Mouse (Mus musculus) heart, embryonic 16.5 days (tissue): ENCODE data around the gene Gm9918. TPM values are rescaled to one million over a fixed set of nuclear protein-coding genes. Genes with fewer than 3 reads are reported as not detected.

Source experiments
- ATAC-seq: fragments of 200-750 bp; cut with Nextera tagmentation; replicated peaks from 2 replicates; pipeline ENCODE4 v1.8.0; 2017; ENCODE audit warnings: moderate number of reproducible peaks; ENCODE audit not compliant: insufficient read depth, low FRiP score; ENCODE audit errors: extremely low read depth
- H3K27ac ChIP-seq: fragments of 300-500 bp; sonication (generic); 2 replicates; pipeline ENCODE4 v1.5.1; 2014; ENCODE audit warnings: mild to moderate bottlenecking, low read length, control low read depth, moderate library complexity
- H3K27me3 ChIP-seq: fragments of 300-500 bp; sonication (generic); 2 replicates; pipeline ENCODE4 v1.6.1; 2014; ENCODE audit warnings: low read length, mixed read lengths; ENCODE audit not compliant: control insufficient read depth, insufficient read depth
- H3K36me3 ChIP-seq: fragments of 300-500 bp; sonication (generic); 2 replicates; pipeline ENCODE4 v1.6.1; 2014; ENCODE audit not compliant: control insufficient read depth, insufficient read depth
- H3K4me1 ChIP-seq: fragments of 300-500 bp; sonication (generic); 2 replicates; pipeline ENCODE4 v1.6.1; 2014; ENCODE audit warnings: low read length, mixed read lengths; ENCODE audit not compliant: control insufficient read depth, insufficient read depth
- H3K4me2 ChIP-seq: fragments of 300-500 bp; sonication (generic); 2 replicates; pipeline ENCODE4 v1.6.1; 2014; ENCODE audit warnings: low read depth, mild to moderate bottlenecking, control low read depth, low read length
- H3K4me3 ChIP-seq: fragments of 300-500 bp; sonication (generic); 2 replicates; pipeline ENCODE4 v1.5.1; 2014; ENCODE audit warnings: mild to moderate bottlenecking, control low read depth, low read length
- H3K9ac ChIP-seq: fragments of 300-500 bp; sonication (generic); 2 replicates; pipeline ENCODE4 v1.6.1; 2014; ENCODE audit warnings: low read length, control low read depth
- H3K9me3 ChIP-seq: fragments of 300-500 bp; sonication (generic); replicated peaks from 2 replicates; pipeline ENCODE4 v1.6.1; 2016; ENCODE audit warnings: low read length; ENCODE audit not compliant: control insufficient read depth
- WGBS: fragments of 180-500 bp; shearing (Covaris S2); extraction: QIAGEN DNeasy Blood & Tissue Kit; methylation state at CpG from one replicate; pipeline ENCODE4 v1.1.7; 2014; 5-methylcytosine and 5-hydroxymethylcytosine counted together
- polyA plus RNA-seq: library from polyadenylated mRNA; unstranded; fragments of >200 nt; fragmentation: Nextera tagmentation; extraction: Ambion mirVana; gene quantifications from 2 replicates; pipeline ENCODE4 v1.2.1, GENCODE M21; 2015

Gm9918 gene
- polyA plus RNA-seq, 1 experiment from 2014 or later = 0.12 TPM

- H3K4me3 ChIP-seq = no peak overlapping the region
- 21% methylated on average over 2 of the region's 2 CpGs for WGBS
- H3K27ac ChIP-seq = no peak overlapping the region
- no peak overlapping the region for H3K9ac ChIP-seq
- no peak for ATAC-seq
- H3K4me2 ChIP-seq = no peak overlapping the region
- H3K4me1 ChIP-seq = peaks cover 8% of the 10 kb centered on the region
- no peaks in the 10 kb centered on the region for H3K36me3 ChIP-seq
- no peaks in the 10 kb centered on the region for H3K27me3 ChIP-seq
- no peaks in the 10 kb centered on the region for H3K9me3 ChIP-seq
Measured at GRCm38 (mm10) chr15:102233896-102234295, 36.5 kb upstream of the Gm9918 start.

- peak; percentile 25; the same call in 1 of the 2 replicates for ATAC-seq
- Histone ChIP-seq H3K4me1 (peaks cover 8% of the 10 kb centered on the region), H3K9ac (peak overlapping the region; percentile 33), H3K27me3 (no peaks in the 10 kb centered on the region), H3K36me3 (no peaks in the 10 kb centered on the region), H3K4me2 (peak overlapping the region; percentile 43), H3K27ac (no peak overlapping the region), H3K4me3 (no peak overlapping the region), H3K9me3 (no peaks in the 10 kb centered on the region)
- WGBS = 27% methylated on average over 21 of the region's 21 CpGs
Measured at GRCm38 (mm10) chr15:102235371-102236027, 34.9 kb upstream of the Gm9918 start.

DNA sequence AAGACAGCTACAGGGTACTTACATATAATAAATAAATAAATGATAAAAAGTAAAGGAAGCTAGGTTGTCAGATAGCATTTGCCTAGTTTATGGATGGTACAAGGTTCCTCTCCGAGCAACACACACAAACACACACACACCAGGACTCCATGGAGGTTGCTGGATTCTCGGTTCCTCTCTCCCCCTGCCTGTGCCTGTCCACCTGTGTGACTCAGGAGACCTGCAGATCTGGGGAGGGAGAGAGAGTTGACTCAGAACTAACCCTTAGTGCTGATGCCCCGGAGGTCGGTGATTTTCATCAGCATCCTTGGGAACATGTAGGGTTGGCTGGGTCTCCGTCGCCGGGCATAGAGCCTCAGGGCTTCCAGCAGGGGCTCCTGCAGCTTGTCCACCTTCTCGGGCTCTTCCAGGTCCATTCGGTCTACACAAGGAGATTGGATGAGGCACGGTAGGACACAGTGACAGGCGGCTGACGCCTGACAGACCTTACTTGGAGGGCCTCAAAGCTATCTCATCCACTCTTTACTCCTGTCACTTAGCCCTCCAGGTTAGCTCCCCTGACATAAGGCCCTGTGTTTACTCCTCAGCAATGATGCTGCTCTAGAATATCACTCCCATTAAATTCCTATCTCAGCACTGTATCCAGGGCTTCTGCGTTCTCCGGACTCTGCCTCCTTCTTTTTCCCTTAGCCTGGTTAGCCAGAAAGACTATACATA lies 31.7 kb upstream of the Gm9918 start:
- no peaks in the 10 kb centered on the region for H3K9me3 ChIP-seq

GRCm38 (mm10) chr15:102239260-102239590 lies 31.1 kb upstream of the Gm9918 start:
- H3K4me1 ChIP-seq = peaks cover 15% of the 10 kb centered on the region
- 15% methylated on average over 9 of the region's 9 CpGs for WGBS
- H3K4me3 ChIP-seq = no peak overlapping the region
- no peaks in the 10 kb centered on the region for H3K9me3 ChIP-seq
- no peak overlapping the region for H3K4me2 ChIP-seq
- H3K9ac ChIP-seq = no peak overlapping the region
- H3K27me3 ChIP-seq = peaks cover 8% of the 10 kb centered on the region; the same call in 1 of the 2 replicates
- H3K27ac ChIP-seq = no peak overlapping the region
- no peaks in the 10 kb centered on the region for H3K36me3 ChIP-seq
- peak; percentile 56; the same call in 1 of the 2 replicates for ATAC-seq

More for the DNA sequence above, 31.7 kb upstream of the Gm9918 start:
- H3K9ac ChIP-seq = no peak overlapping the region
- whole genome bisulfite sequencing = 77% methylated on average over 14 of the region's 14 CpGs
- H3K27me3 ChIP-seq = peaks cover 8% of the 10 kb centered on the region; the same call in 1 of the 2 replicates
- no peak overlapping the region for H3K27ac ChIP-seq
- ATAC-seq = no peak
- H3K4me2 ChIP-seq = no peak overlapping the region
- H3K4me1 ChIP-seq = peaks cover 14% of the 10 kb centered on the region
- H3K4me3 ChIP-seq = no peak overlapping the region
- H3K36me3 ChIP-seq = no peaks in the 10 kb centered on the region

GRCm38 (mm10) chr15:102239851-102240250 lies 30.5 kb upstream of the Gm9918 start:
- H3K27me3 ChIP-seq = peaks cover 10% of the 10 kb centered on the region
- H3K9me3 ChIP-seq = no peaks in the 10 kb centered on the region
- no peak overlapping the region for H3K4me2 ChIP-seq
- H3K4me3 ChIP-seq = no peak overlapping the region
- peaks cover 20% of the 10 kb centered on the region for H3K4me1 ChIP-seq
- H3K27ac ChIP-seq = no peak overlapping the region
- H3K9ac ChIP-seq = no peak overlapping the region
- WGBS = 62% methylated on average over 11 of the region's 11 CpGs
- ATAC-seq = no peak
- no peaks in the 10 kb centered on the region for H3K36me3 ChIP-seq

DNA sequence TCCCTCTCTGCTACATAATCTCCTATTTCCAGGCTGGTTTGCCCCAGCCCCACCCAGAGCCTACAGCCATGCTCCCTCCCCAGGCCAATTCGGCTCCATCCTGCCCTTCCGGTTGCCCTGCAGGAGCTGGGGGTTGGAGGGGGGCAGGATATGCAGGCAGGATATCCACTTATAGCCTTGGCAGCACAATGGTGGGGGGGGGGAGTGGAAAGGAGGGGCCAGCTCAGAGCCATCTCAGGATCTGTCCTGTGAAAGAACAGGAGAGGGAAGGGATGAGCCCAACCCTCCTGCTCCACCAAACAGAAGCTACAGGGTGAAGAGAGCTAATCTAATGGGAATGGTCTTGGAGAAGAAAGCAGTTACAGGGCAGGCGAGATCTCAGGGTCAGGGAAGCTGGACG lies 29.8 kb upstream of the Gm9918 start:
- 53% methylated on average over 4 of the region's 4 CpGs for WGBS
- peaks cover 11% of the 10 kb centered on the region for H3K27me3 ChIP-seq
- no peak overlapping the region for H3K4me3 ChIP-seq
- peak overlapping the region; percentile 34; the same call in 1 of the 2 replicates for H3K27ac ChIP-seq
- H3K36me3 ChIP-seq = no peaks in the 10 kb centered on the region
- ATAC-seq = no peak
- H3K4me1 ChIP-seq = peaks cover 16% of the 10 kb centered on the region
- no peak overlapping the region for H3K4me2 ChIP-seq
- no peak overlapping the region for H3K9ac ChIP-seq
- H3K9me3 ChIP-seq = no peaks in the 10 kb centered on the region

DNA sequence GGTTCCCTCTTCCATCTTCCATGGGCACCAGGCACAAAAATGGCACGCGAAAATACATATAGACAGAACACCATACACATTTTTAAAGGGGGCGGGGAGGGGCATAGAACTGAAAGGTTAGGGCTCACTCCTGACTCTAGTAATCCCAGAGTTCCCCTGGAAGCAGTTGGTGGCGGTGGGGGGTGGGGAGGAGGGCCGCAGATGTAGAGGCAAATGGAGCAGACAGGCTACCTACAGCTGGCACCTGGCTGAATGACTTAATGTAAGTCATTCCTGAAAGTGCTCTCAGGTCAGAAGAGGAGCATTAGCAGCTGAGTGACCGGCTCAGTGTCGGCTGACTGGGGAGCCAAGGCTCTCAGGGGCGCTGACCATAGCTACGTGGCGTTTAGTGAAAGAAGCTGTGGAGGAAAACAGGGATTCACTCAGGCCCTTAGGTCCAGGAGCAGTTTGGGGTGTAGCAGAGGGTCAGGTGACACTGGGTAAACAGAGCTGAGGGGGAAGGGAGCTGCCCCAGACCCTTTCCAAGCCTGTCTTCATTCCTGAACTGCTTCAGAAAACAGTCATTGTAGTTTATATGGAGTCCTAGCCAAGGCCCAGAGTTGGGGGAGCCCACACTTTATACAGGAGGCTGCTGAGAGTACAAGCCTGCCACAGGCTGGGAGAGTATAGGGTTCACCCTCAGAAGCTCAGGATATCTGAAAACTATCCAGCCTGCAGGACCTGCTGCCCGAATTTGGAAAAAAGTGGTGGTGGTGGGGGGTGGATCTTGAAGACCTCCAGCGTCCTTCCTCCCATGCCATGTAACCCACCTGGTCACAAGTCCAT lies 27.7 kb upstream of the Gm9918 start:
- Histone ChIP-seq H3K4me3 (no peak overlapping the region), H3K36me3 (no peaks in the 10 kb centered on the region), H3K27ac (no peak overlapping the region; the same call in 1 of the 2 replicates), H3K27me3 (peaks cover 11% of the 10 kb centered on the region), H3K9me3 (no peaks in the 10 kb centered on the region), H3K4me2 (peak overlapping the region; percentile 93), H3K9ac (no peak overlapping the region), H3K4me1 (peaks cover 14% of the 10 kb centered on the region)
- WGBS = 51% methylated on average over 12 of the region's 12 CpGs
- no peak for ATAC-seq

DNA sequence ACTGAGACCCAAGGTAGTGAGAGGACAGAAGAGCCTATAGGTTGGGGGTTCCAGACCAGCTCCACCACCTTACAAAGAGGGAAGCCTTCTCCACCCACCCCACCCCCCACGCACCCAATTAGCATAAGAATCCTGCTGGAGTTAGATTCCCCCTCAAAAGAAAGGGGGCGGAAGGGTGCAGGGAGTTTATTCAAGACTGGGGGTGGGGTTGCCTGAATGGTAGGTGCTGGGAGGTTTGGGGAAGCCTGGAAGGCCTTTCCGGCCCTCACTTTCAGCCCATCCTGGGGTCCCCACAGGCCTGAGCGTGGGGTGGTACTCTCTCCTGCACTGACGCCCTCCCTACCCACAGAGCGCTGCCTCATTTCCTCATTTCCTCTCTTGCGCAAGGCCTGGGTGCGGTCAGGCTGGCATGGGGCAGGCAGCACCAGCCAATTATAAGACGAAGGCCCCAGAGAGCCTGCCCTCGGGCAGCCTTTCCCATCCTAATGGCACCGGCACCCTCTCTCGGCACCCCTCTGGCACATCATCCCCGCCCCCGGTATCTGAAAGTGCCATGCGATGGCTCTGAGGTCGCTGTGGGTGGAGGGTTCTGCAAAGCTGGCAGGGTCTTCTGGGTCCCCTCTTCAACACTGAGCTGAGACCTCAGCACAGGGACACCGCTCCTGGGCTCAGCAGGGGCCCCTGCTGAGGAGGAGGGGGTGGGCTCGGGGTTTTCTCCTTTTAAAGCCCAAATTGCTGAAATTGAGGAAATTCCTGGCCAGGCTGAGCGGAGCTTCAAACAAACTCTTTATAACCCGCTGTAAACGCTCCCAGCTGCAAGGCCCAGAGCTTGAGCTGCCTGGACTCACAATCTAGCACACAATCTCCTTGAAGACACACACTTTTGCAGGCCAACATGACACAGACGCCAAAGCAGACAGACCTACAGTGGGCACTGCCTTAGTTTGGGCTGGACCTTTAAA lies 26.9 kb upstream of the Gm9918 start:
- peak overlapping the region; percentile 63 for H3K27ac ChIP-seq
- H3K4me3 ChIP-seq = peak overlapping the region; percentile 32
- peak overlapping the region; percentile 93 for H3K4me2 ChIP-seq
- H3K9ac ChIP-seq = peak overlapping the region; percentile 37
- no peaks in the 10 kb centered on the region for H3K36me3 ChIP-seq
- WGBS = 24% methylated on average over 22 of the region's 22 CpGs
- no peak for ATAC-seq
- H3K9me3 ChIP-seq = no peaks in the 10 kb centered on the region
- peaks cover 18% of the 10 kb centered on the region for H3K4me1 ChIP-seq
- H3K27me3 ChIP-seq = peaks cover 11% of the 10 kb centered on the region
